Mouse (Mus musculus): ENCODE measurements around the gene Ebi3. TPM values are rescaled to one million over a fixed set of nuclear protein-coding genes. Genes with fewer than 3 reads are reported as not detected.
"Not testable (repeated sequence)": the region's sequence is repeated elsewhere in the genome, so short reads cannot be mapped to it uniquely, and the experiment has no call there.

The Ebi3 gene
- polyA plus RNA-seq, 1 experiment from 2014 or later: 2.1 TPM

- DNase-seq (ENCODE audit: low spot score, missing footprints) (peak; percentile 95), ATAC-seq (ENCODE audit: low FRiP score) (peak; percentile 99)
- Histone ChIP-seq H3K4me3 (ENCODE audit: low read depth, low read length) (peak overlapping the region; percentile 47), H3K4me2 (peak overlapping the region; percentile 73), H3K27ac (ENCODE audit: low read depth, low read length) (peak overlapping the region; percentile 68), H3K9ac (ENCODE audit: low read length) (peak overlapping the region; percentile 62)
- not testable (repeated sequence) for H3K27me3 ChIP-seq (ENCODE audit: control insufficient read depth, insufficient read depth, low read length); H3K9me3 ChIP-seq (ENCODE audit: control insufficient read depth, low read length); H3K36me3 ChIP-seq (ENCODE audit: control insufficient read depth, insufficient read depth, low read length); H3K4me1 ChIP-seq (ENCODE audit: control insufficient read depth, insufficient read depth, low read length)
- under 1% methylated on average over 52 of the region's 56 CpGs for WGBS
Observed at GRCm38 (mm10) chr17:55944866-55945682, 7.4 kb upstream of the Ebi3 start.

GRCm38 (mm10) chr17:55945696-55946095 is 6.7 kb upstream of the Ebi3 start:
- Histone ChIP-seq H3K4me3 (ENCODE audit: low read depth, low read length) (peak overlapping the region; percentile 47), H3K9me3 (ENCODE audit: control insufficient read depth, low read length) (no peaks in the 10 kb centered on the region), H3K4me2 (peak overlapping the region; percentile 73), H3K4me1 (ENCODE audit: control insufficient read depth, insufficient read depth, low read length) (peaks cover 4% of the 10 kb centered on the region; the same call in 1 of the 2 replicates), H3K36me3 (ENCODE audit: control insufficient read depth, insufficient read depth, low read length) (no peaks in the 10 kb centered on the region), H3K27me3 (ENCODE audit: control insufficient read depth, insufficient read depth, low read length) (no peaks in the 10 kb centered on the region), H3K9ac (ENCODE audit: low read length) (peak overlapping the region; percentile 62), H3K27ac (ENCODE audit: low read depth, low read length) (no peak overlapping the region; the same call in 1 of the 2 replicates)
- no peak for DNase-seq (ENCODE audit: low spot score, missing footprints)
- WGBS: 36% methylated on average over 5 of the region's 5 CpGs
- no peak; the same call in 1 of the 2 replicates for ATAC-seq (ENCODE audit: low FRiP score)

DNA sequence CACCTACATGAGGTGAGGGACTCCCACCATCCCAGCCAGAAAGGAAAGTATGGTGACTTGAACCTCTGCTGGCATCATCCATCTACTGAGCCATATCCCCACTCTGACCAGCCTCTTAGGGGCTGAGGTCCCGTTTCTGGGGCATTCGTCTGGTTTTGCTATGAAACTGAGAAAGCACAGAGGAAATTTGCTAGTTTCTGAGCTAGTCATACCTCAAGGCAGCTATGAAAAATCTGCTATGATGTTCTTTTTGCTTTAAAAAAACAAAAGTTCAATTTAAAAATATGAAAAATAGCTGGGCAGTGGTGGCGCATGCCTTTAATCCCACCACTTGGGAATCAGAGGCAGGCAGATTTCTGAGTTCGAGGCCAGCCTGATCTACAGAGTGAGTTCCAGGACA is 3.8 kb upstream of the Ebi3 start:
- no peaks in the 10 kb centered on the region for H3K36me3 ChIP-seq (ENCODE audit: control insufficient read depth, insufficient read depth, low read length)
- peaks cover 4% of the 10 kb centered on the region; the same call in 1 of the 2 replicates for H3K4me1 ChIP-seq (ENCODE audit: control insufficient read depth, insufficient read depth, low read length)
- no peak overlapping the region for H3K27ac ChIP-seq (ENCODE audit: low read depth, low read length)
- WGBS: 85% methylated on average over 4 of the region's 4 CpGs
- DNase-seq (ENCODE audit: low spot score, missing footprints) (no peak), ATAC-seq (ENCODE audit: low FRiP score) (no peak)
- H3K9me3 ChIP-seq (ENCODE audit: control insufficient read depth, low read length): no peaks in the 10 kb centered on the region
- no peak overlapping the region for H3K4me2 ChIP-seq
- H3K27me3 ChIP-seq (ENCODE audit: control insufficient read depth, insufficient read depth, low read length): no peaks in the 10 kb centered on the region
- no peak overlapping the region for H3K4me3 ChIP-seq (ENCODE audit: low read depth, low read length)
- no peak overlapping the region for H3K9ac ChIP-seq (ENCODE audit: low read length)

GRCm38 (mm10) chr17:55949400-55949799 is 3.0 kb upstream of the Ebi3 start, which contains the start of gene Zfp119b:
Zfp119b (minus strand) TSS chr17:55949500.
- H3K27me3 ChIP-seq (ENCODE audit: control insufficient read depth, insufficient read depth, low read length): no peaks in the 10 kb centered on the region
- no peaks in the 10 kb centered on the region for H3K9me3 ChIP-seq (ENCODE audit: control insufficient read depth, low read length)
- ATAC-seq (ENCODE audit: low FRiP score) (no peak), DNase-seq (ENCODE audit: low spot score, missing footprints) (no peak)
- H3K4me3 ChIP-seq (ENCODE audit: low read depth, low read length): no peak within 1 kb of the TSS
- H3K27ac ChIP-seq (ENCODE audit: low read depth, low read length): no peak within 1 kb of the TSS
- H3K4me1 ChIP-seq (ENCODE audit: control insufficient read depth, insufficient read depth, low read length): peaks cover 4% of the 10 kb centered on the region; the same call in 1 of the 2 replicates
- 88% methylated on average over 2 of the region's 2 CpGs for WGBS
- H3K4me2 ChIP-seq: no peak within 1 kb of the TSS
- no peaks in the 10 kb centered on the region for H3K36me3 ChIP-seq (ENCODE audit: control insufficient read depth, insufficient read depth, low read length)
- no peak within 1 kb of the TSS for H3K9ac ChIP-seq (ENCODE audit: low read length)

GRCm38 (mm10) chr17:55950601-55951000 is 1.8 kb upstream of the Ebi3 start:
- H3K27ac ChIP-seq (ENCODE audit: low read depth, low read length): no peak overlapping the region
- peaks cover 2% of the 10 kb centered on the region; the same call in 1 of the 2 replicates for H3K4me1 ChIP-seq (ENCODE audit: control insufficient read depth, insufficient read depth, low read length)
- no peak overlapping the region for H3K9ac ChIP-seq (ENCODE audit: low read length)
- no peak overlapping the region for H3K4me2 ChIP-seq
- ATAC-seq (ENCODE audit: low FRiP score) (no peak), DNase-seq (ENCODE audit: low spot score, missing footprints) (no peak)
- H3K4me3 ChIP-seq (ENCODE audit: low read depth, low read length): no peak overlapping the region
- 78% methylated on average over 9 of the region's 9 CpGs for WGBS
- no peaks in the 10 kb centered on the region for H3K9me3 ChIP-seq (ENCODE audit: control insufficient read depth, low read length)
- no peaks in the 10 kb centered on the region for H3K36me3 ChIP-seq (ENCODE audit: control insufficient read depth, insufficient read depth, low read length)
- H3K27me3 ChIP-seq (ENCODE audit: control insufficient read depth, insufficient read depth, low read length): no peaks in the 10 kb centered on the region

DNA sequence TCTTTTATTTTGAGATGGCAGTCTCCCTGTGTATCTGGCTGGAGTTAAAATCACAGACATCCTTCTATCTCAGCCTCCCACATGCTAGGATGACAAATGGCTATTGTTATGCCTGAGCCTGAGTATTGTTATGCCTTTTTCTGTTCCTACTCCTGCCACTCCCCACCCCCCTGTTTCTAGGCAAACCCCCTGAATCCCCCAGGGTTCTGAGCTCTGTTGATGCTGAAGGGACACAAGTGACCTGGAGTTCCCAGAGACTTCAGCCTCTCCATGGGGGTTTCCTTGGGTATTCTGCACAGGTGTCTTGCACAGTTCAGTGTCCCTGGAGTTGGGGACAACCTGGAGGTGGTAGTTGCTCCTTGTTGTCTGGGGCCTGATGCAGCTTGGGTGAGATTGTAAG is 399 bp upstream of the Ebi3 start:
- Histone ChIP-seq H3K9ac (ENCODE audit: low read length) (no peak overlapping the region), H3K4me1 (ENCODE audit: control insufficient read depth, insufficient read depth, low read length) (peaks cover 6% of the 10 kb centered on the region), H3K27ac (ENCODE audit: low read depth, low read length) (no peak overlapping the region), H3K27me3 (ENCODE audit: control insufficient read depth, insufficient read depth, low read length) (no peaks in the 10 kb centered on the region), H3K36me3 (ENCODE audit: control insufficient read depth, insufficient read depth, low read length) (no peaks in the 10 kb centered on the region), H3K9me3 (ENCODE audit: control insufficient read depth, low read length) (no peaks in the 10 kb centered on the region), H3K4me2 (no peak overlapping the region), H3K4me3 (ENCODE audit: low read depth, low read length) (no peak overlapping the region)
- no peak for ATAC-seq (ENCODE audit: low FRiP score)
- DNase-seq (ENCODE audit: low spot score, missing footprints): no peak

GRCm38 (mm10) chr17:55953751-55954150 is 1.3 kb downstream of the Ebi3 start:
- Histone ChIP-seq H3K27ac (ENCODE audit: low read depth, low read length) (no peak overlapping the region), H3K36me3 (ENCODE audit: control insufficient read depth, insufficient read depth, low read length) (no peaks in the 10 kb centered on the region), H3K9me3 (ENCODE audit: control insufficient read depth, low read length) (no peaks in the 10 kb centered on the region), H3K4me2 (no peak overlapping the region), H3K4me1 (ENCODE audit: control insufficient read depth, insufficient read depth, low read length) (peaks cover 15% of the 10 kb centered on the region), H3K9ac (ENCODE audit: low read length) (no peak overlapping the region), H3K4me3 (ENCODE audit: low read depth, low read length) (no peak overlapping the region), H3K27me3 (ENCODE audit: control insufficient read depth, insufficient read depth, low read length) (no peaks in the 10 kb centered on the region)
- DNase-seq (ENCODE audit: low spot score, missing footprints) (no peak), ATAC-seq (ENCODE audit: low FRiP score) (no peak)
- WGBS: 78% methylated on average over 6 of the region's 6 CpGs

DNA sequence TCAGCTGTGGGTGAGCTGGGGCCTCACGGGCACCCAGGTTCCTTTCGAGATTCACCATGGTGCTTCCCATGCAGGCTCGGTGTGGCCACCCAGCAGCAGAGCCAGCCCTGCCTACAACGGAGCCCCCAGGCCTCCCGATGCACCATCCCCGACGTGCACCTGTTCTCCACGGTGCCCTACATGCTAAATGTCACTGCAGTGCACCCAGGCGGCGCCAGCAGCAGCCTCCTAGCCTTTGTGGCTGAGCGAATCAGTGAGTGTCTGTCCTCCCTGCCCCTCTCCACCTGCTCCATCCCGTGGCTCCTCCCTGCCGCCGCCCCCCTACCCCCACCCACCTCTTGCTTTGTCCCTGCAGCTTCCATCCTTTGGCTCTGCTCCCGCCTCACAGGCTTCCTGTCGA is 1.8 kb downstream of the Ebi3 start:
- DNase-seq (ENCODE audit: low spot score, missing footprints) (no peak), ATAC-seq (ENCODE audit: low FRiP score) (no peak)
- H3K9me3 ChIP-seq (ENCODE audit: control insufficient read depth, low read length): no peaks in the 10 kb centered on the region
- 41% methylated on average over 16 of the region's 16 CpGs for WGBS
- H3K27ac ChIP-seq (ENCODE audit: low read depth, low read length): no peak overlapping the region
- no peak overlapping the region for H3K4me3 ChIP-seq (ENCODE audit: low read depth, low read length)
- peaks cover 15% of the 10 kb centered on the region for H3K4me1 ChIP-seq (ENCODE audit: control insufficient read depth, insufficient read depth, low read length)
- H3K27me3 ChIP-seq (ENCODE audit: control insufficient read depth, insufficient read depth, low read length): no peaks in the 10 kb centered on the region
- H3K9ac ChIP-seq (ENCODE audit: low read length): no peak overlapping the region
- H3K4me2 ChIP-seq: no peak overlapping the region
- no peaks in the 10 kb centered on the region for H3K36me3 ChIP-seq (ENCODE audit: control insufficient read depth, insufficient read depth, low read length)

DNA sequence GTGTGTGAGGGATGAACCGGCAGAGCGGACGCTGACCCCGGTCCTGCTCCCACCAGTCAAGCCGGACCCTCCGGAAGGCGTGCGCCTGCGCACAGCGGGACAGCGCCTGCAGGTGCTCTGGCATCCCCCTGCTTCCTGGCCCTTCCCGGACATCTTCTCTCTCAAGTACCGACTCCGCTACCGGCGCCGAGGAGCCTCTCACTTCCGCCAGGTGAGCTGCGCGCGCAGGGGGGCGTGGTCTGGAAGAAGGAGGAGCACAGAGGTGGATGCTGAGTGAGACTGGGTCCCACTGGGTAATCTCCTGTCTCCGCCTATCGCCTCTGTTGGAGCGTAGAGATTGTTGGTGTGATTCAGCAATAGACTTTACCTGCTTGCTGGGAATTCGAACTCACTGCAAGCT is 3.7 kb downstream of the Ebi3 start:
- Histone ChIP-seq H3K4me2 (peak overlapping the region; percentile 68), H3K4me3 (ENCODE audit: low read depth, low read length) (peak overlapping the region; percentile 43), H3K27ac (ENCODE audit: low read depth, low read length) (no peak overlapping the region), H3K36me3 (ENCODE audit: control insufficient read depth, insufficient read depth, low read length) (no peaks in the 10 kb centered on the region), H3K4me1 (ENCODE audit: control insufficient read depth, insufficient read depth, low read length) (peaks cover 18% of the 10 kb centered on the region), H3K9me3 (ENCODE audit: control insufficient read depth, low read length) (no peaks in the 10 kb centered on the region), H3K27me3 (ENCODE audit: control insufficient read depth, insufficient read depth, low read length) (no peaks in the 10 kb centered on the region), H3K9ac (ENCODE audit: low read length) (peak overlapping the region; percentile 52)
- DNase-seq (ENCODE audit: low spot score, missing footprints) (peak; percentile 93), ATAC-seq (ENCODE audit: low FRiP score) (peak; percentile 29)
- WGBS: under 1% methylated on average over 26 of the region's 26 CpGs
